Mouse (Mus musculus): ENCODE results near the gene Sfxn2.

DNA sequence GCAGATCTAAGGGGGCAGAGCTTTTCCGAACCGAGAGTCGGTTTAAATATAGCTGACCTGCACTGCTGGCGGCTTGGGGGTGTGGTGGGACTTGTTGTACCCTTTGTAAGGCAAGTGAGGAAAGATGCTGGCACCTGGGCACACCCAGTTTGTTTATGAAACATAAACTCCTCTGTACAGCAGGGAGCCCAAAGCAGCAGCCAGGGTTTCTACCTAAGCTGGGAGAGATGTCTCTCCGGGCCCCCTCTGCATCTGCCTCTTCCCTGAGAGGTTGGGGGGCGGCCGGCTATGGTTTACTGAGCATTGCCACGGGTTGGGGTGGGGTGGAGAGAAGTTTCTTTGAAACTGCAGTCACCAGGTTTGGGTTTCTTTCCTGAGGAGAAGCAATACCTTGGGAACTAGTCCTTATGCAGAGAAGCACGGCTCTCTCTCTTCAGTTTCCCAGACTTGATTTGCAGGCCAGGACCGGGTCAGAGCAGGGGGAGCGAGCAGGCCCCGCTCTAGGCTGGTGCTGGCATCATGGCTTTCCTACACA lies 49.6 kb downstream of the Sfxn2 start:
- no peak for TF ChIP-seq GATA1 (IDR thresholded peaks at IDR 0.05; ENCODE audit: low read length)
- no peak for TF ChIP-seq TAL1 (IDR thresholded peaks at IDR 0.05; ENCODE audit: low read length)
